Mouse (Mus musculus): ENCODE results near the gene Rec8. TPM values are rescaled to one million over a fixed set of nuclear protein-coding genes. Genes with fewer than 3 reads are reported as not detected.

The Rec8 gene
- total and polyA plus RNA-seq, 3 experiments: not detected

DNA sequence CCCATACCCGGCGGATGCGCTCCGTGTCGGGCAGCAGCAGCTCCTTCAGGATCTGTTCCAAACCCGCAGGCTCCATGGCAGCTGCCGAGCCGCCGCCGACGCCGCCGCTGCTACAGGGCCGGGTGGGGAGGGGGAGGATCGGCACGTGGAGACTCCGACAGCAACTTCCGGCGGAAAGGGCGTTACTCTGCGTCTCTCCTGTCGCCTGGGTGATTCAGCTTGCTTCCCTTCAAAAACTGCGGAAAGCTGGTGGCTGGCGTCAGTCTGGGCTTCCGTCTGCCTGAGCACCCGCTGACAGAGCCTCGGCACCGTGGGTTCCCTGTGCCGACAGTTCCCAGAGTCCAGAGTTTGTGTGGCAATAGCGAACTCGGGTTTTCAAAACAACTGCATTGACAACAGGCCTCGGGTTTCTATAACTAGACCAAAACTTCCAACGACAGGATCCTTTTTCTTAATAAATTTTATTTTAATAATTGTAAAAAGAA is 17.7 kb downstream of the Rec8 start, which contains the start of gene Ipo4 (continued):
- TF ChIP-seq UBTF (IDR thresholded peaks at IDR 0.05; ENCODE audit: low read depth, low read length) (no peak), ZMIZ1 (IDR thresholded peaks at IDR 0.05; ENCODE audit: low read depth, low read length) (peak; percentile 57), E2F4 (IDR thresholded peaks at IDR 0.05; ENCODE audit: insufficient replicate concordance, low read depth, low read length) (no peak), CHD2 (IDR thresholded peaks at IDR 0.05; ENCODE audit: low read length) (peak; percentile 57; the same call in 1 of the 2 replicates), ZC3H11A (IDR thresholded peaks at IDR 0.05; ENCODE audit: low read depth, low read length) (no peak), ZKSCAN1 (IDR thresholded peaks at IDR 0.05; ENCODE audit: borderline replicate concordance, low read depth, low read length) (no peak), SIN3A (IDR thresholded peaks at IDR 0.05; ENCODE audit: low read length) (peak; percentile 98), HCFC1 (IDR thresholded peaks at IDR 0.05; ENCODE audit: low read depth, low read length) (peak; percentile 80), JUND (conservative IDR thresholded peaks at IDR 0.05; ENCODE audit: low read depth, low read length) (no peak), MAZ (IDR thresholded peaks at IDR 0.05; ENCODE audit: low read depth, low read length) (peak; percentile 81), USF2 (conservative IDR thresholded peaks at IDR 0.05; ENCODE audit: low read depth, low read length) (no peak; the same call in 1 of the 2 replicates), POLR2A (IDR thresholded peaks at IDR 0.05; ENCODE audit: low read depth, low read length) (peak; percentile 82), TBP (conservative IDR thresholded peaks at IDR 0.05; ENCODE audit: low read depth, low read length) (peak; percentile 75; the same call in 1 of the 2 replicates), USF1 (IDR thresholded peaks at IDR 0.05; ENCODE audit: low read depth, low read length) (peak; percentile 70), RCOR1 (conservative IDR thresholded peaks at IDR 0.05; ENCODE audit: low read depth, low read length) (0 out of 2 replicates have a peak, but pooled peaks have one; percentile 52), POLR2AphosphoS2 (IDR thresholded peaks at IDR 0.05; ENCODE audit: low read depth, low read length) (peak; percentile 85), PAX5 (IDR thresholded peaks at IDR 0.05; ENCODE audit: low read length) (no peak), JUN (IDR thresholded peaks at IDR 0.05; ENCODE audit: insufficient read depth, low read depth, low read length) (no peak), RAD21 (IDR thresholded peaks at IDR 0.05; ENCODE audit: low read depth, low read length) (no peak), ZNF384 (IDR thresholded peaks at IDR 0.05; ENCODE audit: low read depth, low read length) (no peak), MEF2A (IDR thresholded peaks at IDR 0.05; ENCODE audit: borderline replicate concordance, low read depth, low read length) (peak; percentile 61; the same call in 1 of the 2 replicates)

- Histone ChIP-seq H3K36me3 (replicated peaks in 1 of 2; ENCODE audit: control insufficient read depth in 1 of 2, insufficient read depth in 1 of 2, low read length in 1 of 2) (peaks cover 50 to 72% of the 10 kb centered on the region in 2 experiments), H3K4me1 (ENCODE audit: control insufficient read depth in 1 of 2, insufficient read depth in 2 of 2) (peaks cover 4 to 46% of the 10 kb centered on the region in 2 experiments; a peak in 3 of 4 replicates), H3K79me2 (replicated peaks; ENCODE audit: control insufficient read depth, extremely low read depth, insufficient read depth, poor library complexity, severe bottlenecking) (peaks cover 27% of the 10 kb centered on the region), H3K9ac (ENCODE audit: insufficient read depth, low read depth) (no peak within 1 kb of the TSS), H3K4me2 (ENCODE audit: insufficient read depth, low read depth, poor library complexity, severe bottlenecking) (no peak within 1 kb of the TSS), H3K9me3 (replicated peaks; ENCODE audit: low read length) (no peaks in the 10 kb centered on the region), H3K27me3 (replicated peaks) (no peaks in the 10 kb centered on the region), H3K27ac (ENCODE audit: insufficient read depth, low read depth) (no peak within 1 kb of the TSS), H3K4me3 (replicated peaks in 1 of 3; ENCODE audit: low read depth in 2 of 3, low read length in 2 of 3, poor library complexity in 1 of 3) (no peak within 1 kb of the TSS)
- TF ChIP-seq POLR2A (IDR thresholded peaks at IDR 0.05; ENCODE audit: low read depth, low read length) (no peak), MXI1 (IDR thresholded peaks at IDR 0.05; ENCODE audit: low read depth, low read length) (no peak), IRF4 (IDR thresholded peaks at IDR 0.05; ENCODE audit: low read depth, low read length) (no peak), RAD21 (IDR thresholded peaks at IDR 0.05; ENCODE audit: low read depth, low read length) (no peak)
- in situ Hi-C loops (cut with MboI; ENCODE audit: low pct_ligation_motif_present, low pct_unique_long_range_greater_than_20kb, low sequenced_read_pairs) (no loop called here), dilution Hi-C loops (cut with MboI; ENCODE audit: extremely low pct_ligation_motif_present, extremely low pct_unique_long_range_greater_than_20kb, low sequenced_read_pairs) (no loop called here)
- no peak for DNase-seq (ENCODE audit: extremely low read depth)
These were observed 20.0 kb downstream of the Rec8 start, which contains the start of gene Gm49378 for GRCm38 (mm10) chr14:55637795-55638194. Gene Gm49378, minus strand, starts transcription at chr14:55637895.

Measured in CH12.LX (cell line).